Mouse (Mus musculus) testis, postnatal 14 days (tissue): ENCODE measurements at regions not wholly inside any gene's neighbourhood (a gene's known extent, or its start where the extent isn't known, plus 50 kb on each side); places are given as distances from the start of the nearest gene placed in this dataset.
"Not testable (repeated sequence)": the region's sequence is repeated elsewhere in the genome, so short reads cannot be mapped to it uniquely, and the experiment has no call there.

ENCODE experiments used
- DNase-seq: peaks from one replicate; pipeline ENCODE4 v3.0.0; 2021; ENCODE audit warnings: low spot score

DNA sequence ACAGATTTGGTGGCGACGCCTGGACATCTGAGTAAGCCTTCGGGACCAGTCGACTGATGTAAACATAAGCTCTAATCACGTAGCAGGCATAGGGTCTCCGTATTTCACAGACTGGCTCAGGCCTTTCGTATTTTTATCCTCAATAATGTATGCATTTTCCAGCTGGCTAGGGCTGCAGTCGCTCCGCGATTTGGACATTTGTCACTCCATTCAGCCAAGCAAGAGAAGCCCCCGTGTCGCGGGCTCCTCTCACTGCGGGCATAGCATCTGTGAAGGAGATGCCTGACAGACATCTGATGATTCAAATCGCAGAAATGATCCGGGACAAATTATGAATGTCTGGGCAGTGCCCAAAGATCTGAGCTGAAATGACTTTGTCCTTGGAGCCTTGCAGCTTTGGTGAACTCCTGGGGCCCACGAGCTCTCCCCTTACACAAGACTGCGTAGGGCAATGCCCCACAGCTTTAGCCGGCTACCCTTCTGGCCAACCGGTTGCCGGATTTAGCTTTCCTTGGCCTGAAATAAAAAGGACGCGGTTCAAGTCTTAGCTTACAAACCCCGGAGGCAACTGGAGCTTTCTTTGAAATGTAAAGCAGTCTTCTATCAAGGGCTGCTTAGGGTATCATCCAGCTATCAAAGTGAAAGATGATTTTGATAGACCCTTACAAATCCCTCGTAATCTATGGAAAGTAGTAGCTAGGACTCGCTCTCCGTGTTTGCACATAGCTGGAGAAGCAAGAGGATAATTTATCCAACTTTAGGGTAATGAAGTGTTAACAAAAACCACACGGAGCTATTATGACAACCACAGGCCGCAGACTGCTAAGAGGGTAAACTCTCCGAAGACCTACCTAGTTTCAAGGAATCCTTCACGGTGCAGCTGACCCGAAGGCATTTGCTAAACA is 270.6 kb downstream of the Etnk1 start:
- DNase-seq: no peak

DNA sequence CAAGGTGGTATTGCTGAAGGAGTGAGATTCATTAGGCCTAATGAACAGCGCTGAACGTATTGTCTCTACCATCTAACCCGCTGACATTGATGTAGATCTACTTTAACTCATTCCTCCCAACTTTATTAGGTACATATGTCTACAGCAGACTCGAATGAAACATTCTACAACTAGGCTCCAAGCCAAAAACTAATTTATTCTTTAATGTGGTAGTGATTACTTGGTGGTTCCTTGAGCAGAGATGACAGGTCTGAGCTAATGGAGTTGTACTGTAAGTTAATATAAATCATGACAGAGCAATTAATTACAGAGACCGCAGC is 271.2 kb downstream of the Etnk1 start:
- DNase-seq: no peak

DNA sequence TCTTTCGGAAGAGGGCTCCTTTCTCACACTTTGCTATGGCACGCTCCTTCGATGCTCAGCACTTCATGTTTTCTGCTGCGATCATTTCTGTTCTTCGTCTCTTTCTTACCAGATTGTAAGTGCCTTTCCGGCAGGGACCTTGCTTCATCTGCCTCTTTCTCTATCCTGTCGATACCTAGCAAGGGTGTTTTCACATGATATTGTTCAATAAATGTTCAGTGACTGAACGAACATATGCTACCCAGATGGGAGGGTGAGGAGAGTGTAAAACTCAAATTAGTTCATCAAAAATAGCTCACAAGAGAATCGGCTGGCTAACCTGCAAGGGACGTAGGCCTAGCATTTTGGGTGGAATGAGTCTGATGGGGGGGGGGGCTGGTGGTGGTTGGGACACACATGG is 272.5 kb downstream of the Etnk1 start:
- DNase-seq: no peak

DNA sequence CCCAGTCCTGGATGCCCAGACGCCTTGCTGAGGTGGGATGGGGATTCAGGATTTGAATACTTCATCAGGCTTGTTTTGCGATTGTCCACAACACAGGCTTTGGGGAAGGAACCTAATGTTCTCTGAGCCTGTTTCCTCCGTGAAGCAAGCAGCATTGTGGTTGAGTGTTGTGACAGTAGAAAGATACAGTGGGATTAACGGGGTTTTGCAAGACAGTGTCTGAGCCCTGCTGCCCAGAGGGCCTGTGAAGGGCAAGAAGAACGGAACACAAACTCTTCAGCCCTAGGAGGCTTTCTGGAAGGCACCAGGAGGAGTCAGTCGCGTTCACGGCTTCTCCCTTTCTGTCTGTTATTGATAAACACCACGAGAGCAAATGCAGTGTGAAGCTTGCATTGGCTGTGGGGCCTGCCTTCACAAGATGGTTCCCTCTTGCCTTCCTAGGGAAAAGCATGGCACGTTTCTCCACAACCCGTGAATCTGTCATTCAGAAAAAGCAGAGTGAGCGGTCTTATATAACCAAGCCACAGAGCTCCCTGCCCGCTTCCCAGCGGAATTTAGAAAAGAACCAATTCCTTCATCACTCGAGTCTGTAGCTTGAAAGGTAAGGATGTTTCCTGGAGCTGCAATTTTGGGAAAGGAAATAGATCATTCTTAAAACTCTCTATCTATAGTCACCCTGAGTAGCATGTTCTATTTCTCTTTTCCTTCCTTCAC is 273.4 kb downstream of the Etnk1 start:
- no peak for DNase-seq

DNA sequence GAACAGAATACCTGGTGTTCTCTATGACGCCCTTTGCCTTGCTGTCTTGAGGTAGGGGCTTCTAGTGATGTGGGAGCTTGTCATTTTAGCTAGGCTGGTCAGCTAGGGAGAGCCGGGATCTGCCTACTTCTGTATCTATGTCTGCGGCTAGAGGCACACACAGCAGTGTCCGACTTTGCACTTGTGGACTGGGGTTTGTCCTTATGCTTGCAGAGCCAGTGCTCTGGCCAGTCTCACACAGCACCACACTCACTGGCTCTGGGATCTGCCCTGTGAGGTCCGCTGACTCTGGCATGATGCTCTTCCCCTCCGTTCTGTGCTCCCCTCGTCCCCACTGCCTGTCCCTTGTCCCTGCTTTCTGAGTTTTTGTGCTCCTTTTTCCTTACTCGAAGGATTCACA is 275.3 kb downstream of the Etnk1 start:
- no peak for DNase-seq

DNA sequence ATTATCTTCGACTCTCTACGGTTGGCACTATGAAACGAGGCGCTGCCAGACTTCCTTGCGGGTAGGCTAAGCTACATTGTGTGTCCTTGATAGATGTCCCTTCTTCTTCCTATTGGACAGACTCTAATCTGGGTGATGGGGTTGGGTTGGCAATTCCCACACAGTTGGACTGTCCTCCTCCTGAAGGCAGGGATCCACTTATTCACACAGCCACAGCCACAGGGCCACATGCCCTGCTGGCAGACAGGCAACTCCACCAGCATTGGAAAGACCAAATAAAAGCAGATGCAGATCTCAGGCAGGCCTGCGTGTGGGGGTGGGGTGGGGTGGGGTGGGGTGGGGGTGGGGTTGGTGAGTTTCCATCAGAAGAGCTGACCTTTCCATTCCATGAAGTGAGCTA is 276.4 kb downstream of the Etnk1 start:
- DNase-seq: no peak

DNA sequence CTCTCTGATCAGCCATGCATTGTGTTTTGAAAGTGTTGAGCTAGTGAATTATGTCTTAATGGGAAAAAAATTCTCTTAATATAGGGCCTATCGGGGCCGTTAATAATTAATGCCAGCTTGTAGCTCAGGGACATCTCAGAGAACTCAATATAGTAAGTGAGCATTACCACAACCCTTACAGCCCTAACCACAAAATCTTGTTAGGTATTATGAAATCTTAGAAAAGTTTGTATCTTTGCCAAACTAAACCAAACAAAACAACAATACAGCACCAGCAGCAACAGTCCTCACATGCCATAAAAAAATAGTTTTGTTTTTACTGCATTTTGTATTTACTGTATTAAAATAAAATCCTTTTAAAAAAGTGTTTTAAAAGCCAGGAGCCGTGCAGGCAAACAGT is 277.8 kb downstream of the Etnk1 start:
- DNase-seq: no peak

DNA sequence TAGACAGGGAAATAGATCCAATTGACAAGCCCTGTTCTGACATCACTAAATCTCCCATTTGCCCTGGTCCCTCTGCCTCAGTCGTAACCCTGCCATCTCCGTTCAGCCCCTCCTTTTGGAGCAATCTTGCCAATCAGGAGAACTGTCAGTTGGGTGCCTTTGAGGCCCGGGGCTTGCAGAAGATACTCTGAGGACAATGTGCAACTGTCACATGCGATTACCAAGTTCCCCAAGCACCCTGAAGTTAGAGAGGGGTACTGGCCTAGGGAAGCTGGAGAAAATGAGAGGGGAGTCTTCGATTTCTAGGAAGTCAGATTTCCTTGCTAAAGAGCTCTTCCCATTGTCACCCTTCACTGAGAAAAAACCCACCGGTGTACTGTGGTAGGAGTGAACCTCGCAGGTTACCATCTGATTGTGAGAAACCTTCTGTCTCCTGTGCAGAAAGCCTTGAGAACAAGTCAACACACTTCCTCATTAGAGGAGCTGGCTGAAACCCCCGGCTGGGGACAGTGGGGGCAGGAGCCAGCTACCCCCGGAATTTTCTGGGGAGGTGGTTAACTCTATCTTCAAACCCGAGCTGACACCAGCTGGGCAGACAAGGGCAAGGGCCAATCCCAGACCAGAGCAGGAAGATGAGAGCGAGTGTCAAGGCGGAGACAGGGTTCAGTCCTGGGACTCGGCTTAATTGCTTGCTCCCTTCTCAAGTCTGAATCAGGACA is 279.0 kb downstream of the Etnk1 start:
- no peak for DNase-seq

DNA sequence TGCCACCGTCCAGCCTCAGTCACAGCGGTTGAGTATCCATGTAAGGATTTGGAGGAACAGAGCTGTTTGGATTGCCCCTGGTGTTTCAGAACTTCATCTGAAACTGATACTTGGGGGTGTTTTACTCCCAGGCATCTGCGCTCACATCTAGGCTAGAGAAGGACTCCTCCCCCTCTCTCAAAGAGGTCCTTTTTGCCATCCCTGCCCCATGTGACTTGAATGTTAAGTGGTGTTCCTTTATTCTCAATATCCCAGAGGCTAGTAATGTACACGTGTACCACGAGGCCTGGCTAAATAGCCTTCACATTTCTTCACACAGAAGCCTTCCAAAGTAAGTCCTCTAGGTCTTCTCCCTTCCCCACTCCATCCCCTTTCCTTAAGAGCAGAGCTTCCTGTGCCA is 280.0 kb downstream of the Etnk1 start:
- no peak for DNase-seq

DNA sequence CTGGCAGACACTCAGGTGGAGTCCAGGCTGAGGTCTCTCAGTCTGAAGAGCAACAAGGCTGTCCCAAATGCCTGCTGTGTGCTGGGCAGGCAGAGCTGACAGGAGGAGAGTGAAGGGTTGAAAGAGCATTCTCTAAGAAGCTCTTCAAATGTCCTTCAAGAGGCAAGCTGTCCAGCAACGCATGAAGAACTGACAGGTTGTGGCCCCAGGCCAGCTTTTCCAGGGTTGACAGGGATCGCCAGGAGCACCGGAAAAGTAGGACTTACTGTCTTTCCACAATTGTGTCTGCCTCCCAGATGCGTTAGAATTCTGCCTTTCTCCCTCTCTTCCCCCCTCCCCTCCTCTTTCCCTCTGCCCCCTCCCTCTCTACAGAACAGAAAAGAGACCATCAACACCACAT is 282.1 kb downstream of the Etnk1 start:
- no peak for DNase-seq

DNA sequence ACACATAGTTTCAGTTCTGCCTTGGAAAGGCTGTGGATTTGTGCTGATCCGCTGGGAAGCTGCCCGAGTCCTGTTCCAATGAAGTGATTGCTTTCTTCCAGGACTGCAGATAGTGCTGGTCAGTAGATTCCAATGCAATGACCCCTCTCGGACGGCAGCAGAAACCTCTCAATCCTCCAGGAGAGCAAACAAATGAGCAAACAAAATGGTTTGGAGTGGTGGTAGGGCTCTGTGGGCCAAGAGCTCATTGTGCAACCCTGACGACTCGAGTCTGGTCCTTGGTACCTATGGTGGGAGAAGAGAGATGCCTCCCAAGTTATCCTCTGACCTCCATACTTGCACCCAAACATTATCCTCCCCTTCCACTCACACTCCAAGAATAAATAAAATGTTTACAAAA is 284.8 kb downstream of the Etnk1 start:
- no peak for DNase-seq

DNA sequence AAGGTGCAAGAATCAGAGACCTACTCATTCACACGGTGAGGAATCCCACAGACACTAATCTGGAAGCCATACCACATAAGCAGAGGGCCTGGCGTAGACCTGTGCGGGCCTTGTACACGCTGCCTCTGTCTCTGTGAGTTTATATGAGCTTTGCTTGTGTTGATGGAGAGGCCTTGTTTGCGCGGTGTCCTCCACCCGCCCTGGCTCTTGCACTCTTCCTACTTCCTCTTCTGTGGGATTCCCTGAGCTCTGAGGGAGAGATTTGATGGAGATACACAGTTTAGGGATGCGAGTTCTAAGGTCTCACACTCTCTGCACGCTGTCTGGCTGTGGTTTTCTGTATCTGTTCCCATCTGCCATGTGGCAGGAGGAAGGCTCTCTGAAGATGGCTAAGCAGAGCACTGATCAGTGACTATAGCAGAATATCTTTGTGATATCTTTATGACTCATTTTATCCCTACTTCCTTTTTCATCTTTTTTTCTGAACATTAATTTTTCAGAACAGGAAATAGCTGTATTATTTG is 287.7 kb downstream of the Etnk1 start:
- DNase-seq: no peak

DNA sequence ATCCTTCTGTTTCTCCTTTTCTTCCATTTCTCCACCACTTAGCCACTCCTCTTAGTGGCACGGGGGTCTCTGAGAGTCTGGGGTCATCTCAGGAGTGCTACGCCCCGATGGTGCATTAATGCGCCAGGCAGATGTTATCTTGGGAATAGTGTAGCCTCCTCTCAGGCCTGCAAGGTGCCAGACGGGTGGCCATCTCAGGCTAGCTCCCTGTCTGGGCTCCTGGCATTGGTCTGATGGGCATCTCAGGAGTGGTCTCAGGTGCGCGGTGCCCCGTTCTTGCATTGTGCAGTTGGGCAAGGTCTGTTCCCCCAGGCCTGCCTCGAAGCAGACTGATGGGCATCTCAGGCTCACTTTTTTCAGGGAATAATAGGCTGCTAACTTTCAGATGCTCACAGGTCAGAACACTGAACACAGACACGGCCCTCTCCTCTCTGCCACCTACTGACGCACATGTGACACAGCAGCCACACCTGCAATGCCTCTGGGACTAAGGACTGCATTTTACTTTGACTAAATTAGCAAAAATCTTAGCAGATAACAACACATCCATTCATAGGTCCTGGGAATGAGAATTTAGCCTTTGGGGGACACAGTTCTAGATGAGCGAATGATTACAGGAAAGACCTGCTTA is 298.0 kb downstream of the Etnk1 start:
- DNase-seq: no peak

DNA sequence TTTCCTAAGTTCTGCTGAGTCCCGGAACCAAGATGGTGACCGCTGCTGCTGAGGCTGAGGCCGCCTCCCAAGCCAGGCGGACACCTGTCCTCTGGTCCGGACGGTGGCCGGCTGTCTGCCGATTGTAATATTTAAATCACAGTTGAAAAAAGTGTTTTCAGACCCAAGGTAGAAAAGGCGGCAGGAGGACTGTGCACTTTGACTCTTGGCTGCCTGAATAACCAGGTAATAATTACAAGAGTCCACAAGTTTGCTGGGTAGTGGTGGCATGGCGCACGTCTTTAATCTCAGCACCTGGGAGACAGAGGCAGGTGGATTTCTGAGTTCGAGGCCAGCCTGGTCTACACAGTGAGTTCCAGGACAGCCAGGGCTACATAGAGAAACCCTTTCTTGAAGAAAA is 305.7 kb downstream of the Etnk1 start:
- DNase-seq: not testable (repeated sequence)

DNA sequence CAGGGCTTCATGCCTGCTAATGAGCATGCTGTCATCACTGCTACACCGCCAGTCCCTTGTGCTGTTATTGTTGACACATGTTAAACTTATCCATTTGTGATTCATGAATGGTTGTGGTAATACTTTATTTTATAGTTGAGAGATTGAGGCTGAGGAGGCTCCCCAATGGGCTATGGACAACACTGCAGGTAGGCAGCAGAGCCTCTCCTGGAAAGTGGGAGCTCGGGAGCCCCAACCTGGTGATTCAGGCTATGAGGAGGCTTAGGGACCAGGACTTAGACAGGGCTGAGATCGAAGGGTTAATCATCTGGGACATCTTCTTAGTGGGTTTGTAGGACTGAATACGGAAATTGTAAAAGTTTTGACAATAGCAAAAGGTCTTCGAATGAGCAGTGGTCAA is 307.4 kb downstream of the Etnk1 start:
- DNase-seq: no peak

DNA sequence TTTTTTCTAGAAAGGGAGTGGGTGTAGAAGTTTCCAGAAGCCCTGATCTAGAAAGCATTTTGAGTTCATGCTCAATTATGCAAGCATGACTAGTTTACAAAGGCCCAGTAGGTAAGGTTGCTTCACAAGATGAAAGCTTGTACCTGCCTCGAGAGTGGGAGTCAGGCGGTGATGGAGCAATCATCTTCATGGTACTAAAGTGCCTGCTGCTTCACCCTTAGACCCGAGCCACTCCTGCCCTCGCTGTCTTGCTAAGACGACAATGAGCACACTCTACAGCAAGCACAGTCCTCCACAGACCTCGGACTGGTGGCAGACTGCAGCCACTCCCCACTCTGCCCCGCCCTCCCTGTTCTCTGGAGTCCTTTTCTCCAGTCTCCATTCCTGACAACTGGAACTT is 308.3 kb downstream of the Etnk1 start:
- no peak for DNase-seq

DNA sequence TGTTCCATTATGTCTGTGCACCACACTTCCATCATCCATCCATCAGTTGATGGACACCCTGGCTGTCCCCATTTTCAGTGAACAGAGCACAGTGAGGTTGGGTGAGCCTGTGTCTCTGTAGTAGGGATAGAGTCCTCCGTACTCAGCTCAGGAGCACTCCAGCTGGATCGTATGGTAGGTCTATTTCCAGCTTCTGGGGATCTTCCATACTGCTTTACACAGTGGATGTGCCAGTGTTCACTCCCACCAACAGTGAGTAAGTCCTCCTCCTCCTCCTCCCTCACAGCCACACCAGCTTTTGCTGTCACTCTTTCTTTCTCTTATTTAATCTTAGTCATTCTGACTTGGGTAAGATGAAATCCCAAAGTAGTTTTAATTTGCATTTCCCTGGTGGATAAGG is 310.4 kb downstream of the Etnk1 start:
- no peak for DNase-seq

DNA sequence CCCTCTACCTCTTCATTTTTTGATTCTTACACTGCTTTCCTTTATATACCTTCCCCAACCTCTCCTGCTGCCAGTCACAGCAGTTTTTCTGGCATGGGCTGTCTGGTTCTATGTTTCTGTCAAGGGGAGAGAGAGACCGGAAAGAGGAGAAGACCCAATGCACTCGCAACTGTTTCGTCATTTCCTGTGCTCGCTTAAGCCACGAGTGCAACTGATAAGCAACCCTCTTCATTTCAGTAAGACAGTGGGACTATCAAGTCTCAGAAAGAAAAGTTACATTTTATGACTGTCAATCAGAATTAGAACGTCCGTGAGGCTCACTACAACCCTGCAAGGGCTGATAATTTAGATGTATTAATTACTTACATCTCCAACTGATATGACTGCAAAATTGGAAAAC is 312.2 kb downstream of the Etnk1 start:
- no peak for DNase-seq

DNA sequence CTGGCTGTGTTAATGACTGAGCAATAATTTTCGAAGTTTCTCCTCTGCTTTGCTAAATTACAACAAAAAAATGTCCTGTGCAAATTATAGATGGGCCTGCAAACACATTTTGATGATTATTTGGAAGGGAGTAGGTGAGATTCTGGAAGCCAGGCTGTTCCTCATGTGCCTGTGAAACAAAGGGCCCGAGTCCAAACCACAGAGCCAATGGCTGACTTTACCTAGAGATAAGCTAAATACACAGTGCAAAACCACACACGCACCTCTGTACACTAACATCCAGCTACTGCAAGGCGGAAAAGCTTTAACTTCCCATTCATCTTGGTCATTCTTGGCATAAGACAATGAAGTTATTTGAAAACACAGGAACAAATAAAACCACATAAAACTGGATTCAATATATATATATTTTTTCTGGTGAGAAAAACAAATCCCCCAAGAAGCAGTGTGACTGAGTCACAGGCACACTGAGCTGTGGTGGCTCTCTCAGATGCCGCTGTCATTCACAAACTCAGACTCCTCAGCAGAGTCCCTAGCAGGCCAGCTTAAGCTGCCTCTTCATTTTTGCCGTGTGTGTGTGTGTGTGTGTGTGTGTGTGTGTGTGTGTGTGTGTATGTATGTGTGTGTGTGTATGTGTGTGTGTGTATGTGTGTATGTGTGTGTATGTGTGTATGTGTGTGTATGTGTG is 312.8 kb downstream of the Etnk1 start:
- no peak for DNase-seq

DNA sequence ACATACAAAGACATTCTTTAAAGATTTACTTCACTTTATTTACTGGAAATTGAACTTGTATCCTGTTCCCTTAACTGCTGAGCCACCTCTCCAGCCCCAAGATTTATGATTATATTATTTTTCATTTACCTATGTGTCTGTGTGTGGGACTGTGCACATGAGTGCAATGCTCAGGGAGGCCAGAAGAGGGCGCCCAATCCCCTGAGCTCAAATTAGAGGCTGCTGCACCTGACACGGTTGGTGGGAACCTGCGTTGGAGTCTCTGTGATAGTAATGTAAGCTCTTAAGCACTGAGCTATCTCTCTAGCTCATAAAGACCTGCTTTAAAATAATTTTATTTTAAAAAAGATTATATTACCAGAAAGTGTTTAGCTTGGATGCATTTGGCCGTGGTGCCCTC is 315.3 kb downstream of the Etnk1 start:
- DNase-seq: no peak

DNA sequence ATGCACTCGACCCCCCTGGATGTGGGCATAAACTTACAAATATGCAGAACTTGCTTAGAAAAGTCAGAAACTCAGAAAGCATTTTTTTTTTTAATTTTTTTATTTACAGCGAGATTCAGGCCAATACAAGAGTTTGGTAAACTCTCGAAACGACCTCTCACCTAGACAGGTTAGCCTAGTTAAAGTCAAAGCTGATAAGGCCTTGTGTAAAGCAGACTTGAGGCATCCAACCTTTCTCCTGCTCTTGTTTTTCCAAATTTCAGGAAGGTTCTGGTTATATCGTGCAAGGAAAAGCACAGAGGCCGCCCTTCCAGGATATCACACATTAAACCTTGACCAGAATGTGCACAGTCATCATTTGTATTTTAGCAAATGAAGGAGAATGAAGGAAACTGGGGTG is 315.8 kb downstream of the Etnk1 start:
- DNase-seq: no peak

DNA sequence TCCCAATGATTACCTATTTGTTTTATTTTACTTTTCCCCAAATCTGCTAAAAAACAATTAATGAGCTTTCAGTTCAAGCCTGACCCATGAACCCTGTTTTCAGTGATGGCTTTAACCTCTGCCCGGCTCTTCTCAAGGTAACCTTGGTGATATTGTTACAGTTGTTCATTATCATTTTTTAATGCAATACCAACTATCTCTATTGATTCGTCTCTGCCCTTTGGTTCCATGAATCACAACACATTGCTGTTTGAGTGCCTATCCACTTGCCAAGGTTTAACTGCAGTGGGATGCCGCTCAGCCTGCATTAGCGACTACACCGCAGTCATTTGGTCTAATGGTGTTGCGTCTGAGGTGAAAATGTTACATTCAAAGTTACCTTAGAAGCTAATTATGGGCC is 317.9 kb downstream of the Etnk1 start:
- no peak for DNase-seq
